Mouse (Mus musculus) lung, postnatal 36 days (tissue): ENCODE data around the gene Polr3a.
"Not testable (repeated sequence)": the region's sequence is repeated elsewhere in the genome, so short reads cannot be mapped to it uniquely, and the experiment has no call there.

Experiments
- DNase-seq: peaks from one replicate; pipeline ENCODE4 v3.0.0; 2022; ENCODE audit warnings: mixed read lengths

Polr3a gene

GRCm38 (mm10) chr14:24491266-24491981, 4.6 kb upstream of the Polr3a start:
- no peak for DNase-seq

- DNase-seq: peak; percentile 98
These were observed 3.8 kb upstream of the Polr3a start for GRCm38 (mm10) chr14:24490468-24491265.

- DNase-seq: not testable (repeated sequence)
These were observed 2.9 kb upstream of the Polr3a start for GRCm38 (mm10) chr14:24489772-24490171.

- DNase-seq: no peak
These were observed 554 bp downstream of the Polr3a start for GRCm38 (mm10) chr14:24486241-24486767.

GRCm38 (mm10) chr14:24468806-24469205, 18.1 kb downstream of the Polr3a start:
- no peak for DNase-seq

- no peak for DNase-seq
These were observed 28.7 kb downstream of the Polr3a start for GRCm38 (mm10) chr14:24458191-24458590.

- DNase-seq: not testable (repeated sequence)
These were observed 43.3 kb downstream of the Polr3a start for GRCm38 (mm10) chr14:24443529-24443928.
